Mouse (Mus musculus): ENCODE measurements around the gene Kifc5b. TPM values are rescaled to one million over a fixed set of nuclear protein-coding genes. Genes with fewer than 3 reads are reported as not detected.

Kifc5b gene
- polyA plus RNA-seq, 1 experiment from 2014 or later, result 6.8 TPM

DNA sequence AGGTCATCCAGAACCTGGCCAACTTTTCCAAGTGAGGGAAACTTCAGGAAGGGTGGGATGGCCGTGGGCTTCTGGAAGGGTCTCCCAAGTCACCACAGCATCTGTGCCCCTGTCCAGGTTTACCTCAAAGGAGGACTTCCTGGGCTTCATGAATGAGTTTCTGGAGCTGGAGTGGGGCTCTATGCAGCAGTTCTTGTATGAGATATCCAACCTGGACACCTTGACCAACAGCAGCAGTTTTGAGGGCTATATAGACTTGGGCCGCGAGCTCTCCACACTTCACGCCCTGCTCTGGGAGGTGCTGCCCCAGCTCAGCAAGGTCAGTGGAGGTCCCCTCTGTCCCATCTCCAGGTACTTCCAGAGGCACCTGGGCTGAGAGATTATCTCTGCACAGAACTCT, 42.9 kb downstream of the Kifc5b start:
- Histone ChIP-seq H3K36me3 (ENCODE audit: control insufficient read depth, insufficient read depth) (peaks cover 51% of the 10 kb centered on the region), H3K27me3 (replicated peaks; ENCODE audit: control insufficient read depth, insufficient read depth, low read length) (no peaks in the 10 kb centered on the region), H3K4me1 (replicated peaks; ENCODE audit: control insufficient read depth, insufficient read depth, low read length) (no peaks in the 10 kb centered on the region), H3K9me3 (ENCODE audit: control insufficient read depth, low read length) (no peaks in the 10 kb centered on the region), H3K9ac (replicated peaks; ENCODE audit: low read depth, low read length) (no peak overlapping the region), H3K4me2 (ENCODE audit: low read length) (no peak overlapping the region), H3K27ac (ENCODE audit: low read length) (no peak overlapping the region), H3K4me3 (replicated peaks; ENCODE audit: low read length) (no peak overlapping the region)
- no peak for ATAC-seq
- WGBS, result 94% methylated on average over 4 of the region's 4 CpGs

DNA sequence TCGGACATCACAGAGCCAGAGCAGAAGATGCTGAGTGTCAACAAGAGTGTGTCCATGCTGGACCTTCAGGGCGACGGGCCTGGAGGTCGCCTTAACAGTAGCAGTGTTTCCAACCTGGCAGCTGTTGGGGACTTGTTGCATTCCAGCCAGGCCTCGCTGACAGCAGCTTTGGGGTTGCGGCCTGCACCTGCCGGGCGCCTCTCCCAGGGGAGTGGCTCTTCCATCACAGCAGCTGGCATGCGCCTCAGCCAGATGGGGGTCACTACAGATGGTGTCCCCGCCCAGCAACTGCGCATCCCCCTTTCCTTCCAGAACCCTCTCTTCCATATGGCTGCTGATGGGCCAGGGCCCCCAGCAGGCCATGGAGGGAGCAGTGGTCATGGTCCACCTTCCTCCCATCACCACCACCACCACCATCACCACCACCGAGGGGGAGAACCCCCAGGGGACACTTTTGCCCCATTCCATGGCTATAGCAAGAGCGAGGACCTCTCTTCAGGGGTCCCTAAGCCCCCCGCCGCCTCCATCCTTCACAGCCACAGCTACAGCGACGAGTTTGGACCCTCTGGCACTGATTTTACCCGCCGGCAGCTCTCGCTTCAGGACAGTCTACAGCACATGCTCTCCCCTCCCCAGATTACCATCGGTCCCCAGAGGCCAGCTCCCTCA, 44.8 kb downstream of the Kifc5b start:
- Histone ChIP-seq H3K27me3 (replicated peaks; ENCODE audit: control insufficient read depth, insufficient read depth, low read length) (no peaks in the 10 kb centered on the region), H3K4me2 (ENCODE audit: low read length) (no peak overlapping the region), H3K9ac (replicated peaks; ENCODE audit: low read depth, low read length) (no peak overlapping the region), H3K36me3 (ENCODE audit: control insufficient read depth, insufficient read depth) (peaks cover 47% of the 10 kb centered on the region), H3K9me3 (ENCODE audit: control insufficient read depth, low read length) (no peaks in the 10 kb centered on the region), H3K27ac (ENCODE audit: low read length) (no peak overlapping the region), H3K4me1 (replicated peaks; ENCODE audit: control insufficient read depth, insufficient read depth, low read length) (no peaks in the 10 kb centered on the region), H3K4me3 (replicated peaks; ENCODE audit: low read length) (no peak overlapping the region)
- ATAC-seq, result no peak
- WGBS, result 92% methylated on average over 21 of the region's 21 CpGs

GRCm38 (mm10) chr17:26966993-26967392, 50.1 kb downstream of the Kifc5b start:
- Histone ChIP-seq H3K4me2 (ENCODE audit: low read length) (no peak overlapping the region), H3K4me1 (replicated peaks; ENCODE audit: control insufficient read depth, insufficient read depth, low read length) (0 out of 2 replicates have a peak, but pooled peaks cover 5% of the 10 kb centered on the region), H3K36me3 (ENCODE audit: control insufficient read depth, insufficient read depth) (peaks cover 26% of the 10 kb centered on the region), H3K4me3 (replicated peaks; ENCODE audit: low read length) (no peak overlapping the region), H3K27me3 (replicated peaks; ENCODE audit: control insufficient read depth, insufficient read depth, low read length) (no peaks in the 10 kb centered on the region), H3K9me3 (ENCODE audit: control insufficient read depth, low read length) (no peaks in the 10 kb centered on the region), H3K27ac (ENCODE audit: low read length) (no peak overlapping the region), H3K9ac (replicated peaks; ENCODE audit: low read depth, low read length) (no peak overlapping the region)
- ATAC-seq, result no peak
- WGBS, result 94% methylated on average over 11 of the region's 11 CpGs

DNA sequence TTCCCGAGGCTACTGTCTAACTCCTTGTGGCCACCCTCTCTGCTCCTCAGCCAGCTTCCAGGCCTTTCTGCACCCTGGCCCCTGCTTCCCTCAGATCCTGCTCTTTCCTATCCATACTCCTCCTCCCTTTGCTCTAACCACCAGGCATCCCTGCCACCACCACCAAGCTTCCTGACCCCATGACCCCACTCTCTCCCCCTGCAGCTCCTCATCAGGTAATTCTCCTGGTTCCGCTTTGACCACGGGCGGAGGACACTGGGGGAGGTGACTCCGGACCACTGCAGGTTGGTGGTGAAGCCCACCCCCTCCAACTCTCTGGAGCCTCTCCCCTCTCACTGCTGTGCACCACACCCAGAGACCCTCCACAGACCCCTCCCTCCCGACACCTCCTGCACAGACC, 50.6 kb downstream of the Kifc5b start:
- H3K36me3 ChIP-seq (ENCODE audit: control insufficient read depth, insufficient read depth), result peaks cover 25% of the 10 kb centered on the region
- H3K27me3 ChIP-seq (replicated peaks; ENCODE audit: control insufficient read depth, insufficient read depth, low read length), result no peaks in the 10 kb centered on the region
- H3K27ac ChIP-seq (ENCODE audit: low read length), result no peak overlapping the region
- no peak overlapping the region for H3K4me3 ChIP-seq (replicated peaks; ENCODE audit: low read length)
- H3K4me1 ChIP-seq (replicated peaks; ENCODE audit: control insufficient read depth, insufficient read depth, low read length), result peaks cover 9% of the 10 kb centered on the region; the same call in 1 of the 2 replicates
- no peaks in the 10 kb centered on the region for H3K9me3 ChIP-seq (ENCODE audit: control insufficient read depth, low read length)
- H3K9ac ChIP-seq (replicated peaks; ENCODE audit: low read depth, low read length), result no peak overlapping the region
- ATAC-seq, result no peak
- H3K4me2 ChIP-seq (ENCODE audit: low read length), result no peak overlapping the region
- 81% methylated on average over 6 of the region's 6 CpGs for WGBS

DNA sequence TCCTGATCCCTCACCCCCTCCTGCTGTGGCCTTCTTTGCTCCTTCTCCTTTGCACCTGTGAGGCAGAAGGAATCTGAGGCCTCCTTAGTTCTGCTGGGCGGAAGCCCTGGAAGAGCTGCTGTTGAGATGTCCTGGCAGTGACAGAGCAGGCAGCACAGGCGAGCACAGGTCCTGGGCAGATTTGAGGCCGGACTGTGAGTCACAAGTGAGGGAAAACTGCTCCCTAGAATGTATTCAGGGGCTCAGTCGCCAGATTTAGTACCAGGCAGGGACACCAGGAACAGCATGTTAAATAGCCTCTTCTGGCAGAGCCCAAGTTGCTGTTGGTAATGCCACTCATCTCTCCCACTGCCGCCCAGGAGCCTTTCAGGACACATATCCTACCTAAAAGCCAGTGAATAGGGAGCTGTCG, 51.3 kb downstream of the Kifc5b start:
- ATAC-seq, result no peak
- H3K36me3 ChIP-seq (ENCODE audit: control insufficient read depth, insufficient read depth), result peaks cover 22% of the 10 kb centered on the region
- H3K9ac ChIP-seq (replicated peaks; ENCODE audit: low read depth, low read length), result no peak overlapping the region
- H3K9me3 ChIP-seq (ENCODE audit: control insufficient read depth, low read length), result no peaks in the 10 kb centered on the region
- peaks cover 10% of the 10 kb centered on the region; the same call in 1 of the 2 replicates for H3K4me1 ChIP-seq (replicated peaks; ENCODE audit: control insufficient read depth, insufficient read depth, low read length)
- no peak overlapping the region for H3K27ac ChIP-seq (ENCODE audit: low read length)
- no peaks in the 10 kb centered on the region for H3K27me3 ChIP-seq (replicated peaks; ENCODE audit: control insufficient read depth, insufficient read depth, low read length)
- no peak overlapping the region for H3K4me3 ChIP-seq (replicated peaks; ENCODE audit: low read length)
- 72% methylated on average over 6 of the region's 6 CpGs for WGBS
- no peak overlapping the region for H3K4me2 ChIP-seq (ENCODE audit: low read length)

GRCm38 (mm10) chr17:26969257-26969656, 52.4 kb downstream of the Kifc5b start:
- no peak overlapping the region for H3K4me3 ChIP-seq (replicated peaks; ENCODE audit: low read length)
- no peak overlapping the region for H3K4me2 ChIP-seq (ENCODE audit: low read length)
- no peaks in the 10 kb centered on the region for H3K27me3 ChIP-seq (replicated peaks; ENCODE audit: control insufficient read depth, insufficient read depth, low read length)
- H3K27ac ChIP-seq (ENCODE audit: low read length), result no peak overlapping the region
- no peak for ATAC-seq
- H3K36me3 ChIP-seq (ENCODE audit: control insufficient read depth, insufficient read depth), result peaks cover 20% of the 10 kb centered on the region
- H3K9ac ChIP-seq (replicated peaks; ENCODE audit: low read depth, low read length), result no peak overlapping the region
- peaks cover 19% of the 10 kb centered on the region for H3K4me1 ChIP-seq (replicated peaks; ENCODE audit: control insufficient read depth, insufficient read depth, low read length)
- H3K9me3 ChIP-seq (ENCODE audit: control insufficient read depth, low read length), result no peaks in the 10 kb centered on the region
- WGBS, result 80% methylated on average over 6 of the region's 6 CpGs

DNA sequence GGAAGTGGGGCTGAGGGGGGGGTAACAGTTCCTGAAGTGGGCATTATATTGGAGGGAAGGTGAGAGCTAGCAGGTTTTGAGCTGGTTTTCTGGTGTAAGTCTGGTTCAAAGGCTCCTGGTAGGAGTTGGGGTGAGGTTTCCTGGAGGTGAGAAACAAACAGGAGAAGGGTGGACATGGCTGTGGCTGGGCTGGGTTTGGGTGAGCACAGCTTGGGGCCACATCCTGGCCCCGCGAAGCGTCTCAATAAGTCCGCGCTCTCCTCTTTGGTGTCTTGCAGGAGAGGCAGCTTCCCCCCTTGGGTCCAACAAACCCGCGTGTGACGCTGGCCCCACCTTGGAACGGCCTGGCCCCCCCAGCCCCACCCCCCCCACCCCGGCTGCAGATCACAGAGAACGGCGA, 53.3 kb downstream of the Kifc5b start:
- H3K27me3 ChIP-seq (replicated peaks; ENCODE audit: control insufficient read depth, insufficient read depth, low read length), result no peaks in the 10 kb centered on the region
- H3K9ac ChIP-seq (replicated peaks; ENCODE audit: low read depth, low read length), result no peak overlapping the region
- no peak overlapping the region for H3K4me3 ChIP-seq (replicated peaks; ENCODE audit: low read length)
- no peak overlapping the region for H3K4me2 ChIP-seq (ENCODE audit: low read length)
- H3K9me3 ChIP-seq (ENCODE audit: control insufficient read depth, low read length), result no peaks in the 10 kb centered on the region
- H3K4me1 ChIP-seq (replicated peaks; ENCODE audit: control insufficient read depth, insufficient read depth, low read length), result peaks cover 27% of the 10 kb centered on the region
- no peak for ATAC-seq
- H3K36me3 ChIP-seq (ENCODE audit: control insufficient read depth, insufficient read depth), result peaks cover 16% of the 10 kb centered on the region
- WGBS, result 75% methylated on average over 8 of the region's 12 CpGs
- no peak overlapping the region for H3K27ac ChIP-seq (ENCODE audit: low read length)

DNA sequence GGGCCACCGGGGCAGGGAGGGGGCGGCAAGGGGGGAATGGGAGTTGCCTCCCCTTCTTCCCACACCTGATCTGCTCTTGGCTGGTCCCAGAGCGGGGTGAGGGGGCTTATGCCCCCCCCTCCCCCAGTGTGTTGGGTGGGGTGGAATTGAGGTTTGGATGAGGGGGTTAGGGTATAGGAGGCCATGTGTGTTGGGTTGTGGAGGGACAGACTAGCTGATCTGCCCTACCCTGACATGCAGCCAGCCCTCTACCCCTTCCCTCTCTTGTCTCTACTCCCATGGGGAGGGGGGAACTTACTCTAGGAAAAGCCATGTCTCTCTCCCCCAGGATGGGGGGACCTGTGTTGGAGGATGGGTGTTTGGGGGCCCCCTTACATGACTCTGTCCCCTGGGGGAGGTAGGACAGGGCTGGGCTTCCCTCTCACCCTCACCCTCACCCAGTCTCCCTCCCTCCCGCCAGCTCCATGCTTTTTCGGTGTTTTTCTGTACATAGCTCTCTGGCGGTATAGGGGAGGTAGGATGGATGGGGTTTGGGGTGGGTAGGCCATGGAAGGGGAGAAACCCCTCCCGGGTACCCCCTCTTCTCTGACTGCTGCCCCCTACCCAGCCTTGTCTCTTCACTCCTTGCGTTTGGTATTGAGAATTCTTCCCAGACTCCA, 54.5 kb downstream of the Kifc5b start:
- Histone ChIP-seq H3K36me3 (ENCODE audit: control insufficient read depth, insufficient read depth) (peaks cover 17% of the 10 kb centered on the region), H3K9me3 (ENCODE audit: control insufficient read depth, low read length) (no peaks in the 10 kb centered on the region), H3K27ac (ENCODE audit: low read length) (no peak overlapping the region), H3K9ac (replicated peaks; ENCODE audit: low read depth, low read length) (no peak overlapping the region), H3K4me3 (replicated peaks; ENCODE audit: low read length) (no peak overlapping the region), H3K4me1 (replicated peaks; ENCODE audit: control insufficient read depth, insufficient read depth, low read length) (peaks cover 37% of the 10 kb centered on the region), H3K4me2 (ENCODE audit: low read length) (no peak overlapping the region), H3K27me3 (replicated peaks; ENCODE audit: control insufficient read depth, insufficient read depth, low read length) (no peaks in the 10 kb centered on the region)
- WGBS, result 46% methylated on average over 6 of the region's 8 CpGs
- no peak for ATAC-seq

GRCm38 (mm10) chr17:26972107-26972506, 55.2 kb downstream of the Kifc5b start:
- Histone ChIP-seq H3K36me3 (ENCODE audit: control insufficient read depth, insufficient read depth) (peaks cover 20% of the 10 kb centered on the region), H3K4me2 (ENCODE audit: low read length) (peak overlapping the region; percentile 84), H3K9ac (replicated peaks; ENCODE audit: low read depth, low read length) (peak overlapping the region; percentile 71; the same call in 1 of the 2 replicates), H3K9me3 (ENCODE audit: control insufficient read depth, low read length) (no peaks in the 10 kb centered on the region), H3K4me1 (replicated peaks; ENCODE audit: control insufficient read depth, insufficient read depth, low read length) (peaks cover 42% of the 10 kb centered on the region), H3K27me3 (replicated peaks; ENCODE audit: control insufficient read depth, insufficient read depth, low read length) (no peaks in the 10 kb centered on the region), H3K27ac (ENCODE audit: low read length) (no peak overlapping the region), H3K4me3 (replicated peaks; ENCODE audit: low read length) (peak overlapping the region; percentile 83)
- no peak for ATAC-seq
- WGBS, result 4% methylated on average over 2 of the region's 3 CpGs
